Mouse (Mus musculus) forebrain, embryonic 12.5 days (tissue): ENCODE measurements at regions not wholly inside any gene's neighbourhood (a gene's known extent, or its start where the extent isn't known, plus 50 kb on each side); places are given as distances from the start of the nearest gene placed in this dataset.
A peak's percentile ranks its signal among the peaks of the same experiment; 100 is the strongest.
"Not testable (repeated sequence)": the region's sequence is repeated elsewhere in the genome, so short reads cannot be mapped to it uniquely, and the experiment has no call there.

Source experiments
- ATAC-seq: fragments of 200-750 bp; cut with Nextera tagmentation; 2 replicates; pipeline ENCODE4 v1.8.0; 2017; ENCODE audit warnings: moderate TSS enrichment; ENCODE audit not compliant: low FRiP score
- H3K27ac ChIP-seq: fragments of 300-500 bp; sonication (generic); 2 replicates; pipeline ENCODE4 v1.5.1; 2016; ENCODE audit warnings: mild to moderate bottlenecking
- H3K27me3 ChIP-seq: fragments of 300-500 bp; sonication (generic); 2 replicates; pipeline ENCODE4 v1.6.1; 2016; ENCODE audit warnings: mild to moderate bottlenecking
- H3K36me3 ChIP-seq: fragments of 300-500 bp; sonication (generic); replicated peaks from 2 replicates; pipeline ENCODE4 v1.6.1; 2016; ENCODE audit warnings: mild to moderate bottlenecking
- H3K4me1 ChIP-seq: fragments of 300-500 bp; sonication (generic); 2 replicates; pipeline ENCODE4 v1.6.1; 2016
- H3K4me2 ChIP-seq: fragments of 300-500 bp; sonication (generic); 2 replicates; pipeline ENCODE4 v1.6.1; 2016; ENCODE audit warnings: mild to moderate bottlenecking, moderate library complexity
- H3K4me3 ChIP-seq: fragments of 300-500 bp; sonication (generic); replicated peaks from 2 replicates; pipeline ENCODE4 v1.5.1; 2016; ENCODE audit warnings: mild to moderate bottlenecking
- H3K9ac ChIP-seq: fragments of 300-500 bp; sonication (generic); 2 replicates; pipeline ENCODE4 v1.6.1; 2016; ENCODE audit warnings: mild to moderate bottlenecking
- H3K9me3 ChIP-seq: fragments of 300-500 bp; sonication (generic); 2 replicates; pipeline ENCODE4 v1.6.1; 2016
- WGBS: fragments of 180-500 bp; shearing (Covaris S2); methylation state at CpG from one replicate; pipeline ENCODE4 v1.1.7; 2016; 5-methylcytosine and 5-hydroxymethylcytosine counted together

DNA sequence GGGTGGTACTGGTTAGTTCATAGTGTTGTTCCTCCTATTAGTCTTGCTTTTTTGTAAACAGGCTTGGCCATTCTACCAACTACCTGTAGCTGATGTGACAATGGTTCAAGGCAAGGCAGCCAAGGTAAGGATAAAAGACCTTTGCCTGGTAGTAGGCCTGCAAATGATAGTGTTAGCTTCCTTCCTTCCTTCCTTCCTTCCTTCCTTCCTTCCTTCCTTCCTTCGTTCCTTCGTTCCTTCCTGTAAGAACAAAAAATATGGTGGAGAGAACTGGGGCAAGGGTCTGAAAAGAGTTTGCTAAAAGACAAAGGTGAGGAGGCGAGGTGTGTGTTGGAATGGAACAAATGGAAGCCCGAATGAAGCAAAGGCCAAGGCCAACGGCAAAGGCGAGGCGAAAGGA is 84.8 kb upstream of the Ezh2 start:
- H3K36me3 ChIP-seq, H3K4me1 ChIP-seq, H3K27ac ChIP-seq, H3K9ac ChIP-seq, H3K27me3 ChIP-seq, H3K9me3 ChIP-seq, ATAC-seq, H3K4me3 ChIP-seq, H3K4me2 ChIP-seq: not testable (repeated sequence)
- 74% methylated on average over 2 of the region's 7 CpGs for WGBS

DNA sequence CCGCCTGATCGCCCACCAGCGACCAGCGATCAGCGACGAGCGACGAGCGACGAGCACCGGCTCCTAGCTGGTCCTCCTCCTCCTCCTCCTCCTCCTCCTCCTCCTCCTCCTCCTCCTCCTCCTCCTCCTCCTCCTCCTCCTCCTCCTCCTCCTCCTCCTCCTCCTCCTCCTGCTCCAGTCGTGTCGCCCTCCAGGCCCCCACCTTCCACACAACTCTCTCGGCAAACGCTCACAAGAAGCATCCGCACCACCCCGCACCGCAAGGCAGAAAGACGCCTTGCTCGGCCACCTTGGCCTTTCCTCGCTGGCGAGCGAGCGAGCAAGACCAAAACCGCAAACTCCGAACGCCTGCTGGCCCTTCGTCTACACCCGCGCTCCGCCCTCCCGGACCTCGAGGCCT is 77.6 kb upstream of the Ezh2 start:
- ATAC-seq, H3K9ac ChIP-seq, H3K4me1 ChIP-seq, H3K9me3 ChIP-seq, H3K27me3 ChIP-seq, H3K36me3 ChIP-seq, H3K27ac ChIP-seq: not testable (repeated sequence)
- WGBS, result 20% methylated on average over 12 of the region's 33 CpGs
- H3K4me3 ChIP-seq, result peak overlapping the region; percentile 39
- peak overlapping the region; percentile 49 for H3K4me2 ChIP-seq

GRCm38 (mm10) chr6:47652880-47653279 is 57.7 kb upstream of the Ezh2 start:
- WGBS, result 68% methylated on average over 3 of the region's 3 CpGs
- not testable (repeated sequence) for H3K9me3 ChIP-seq, H3K36me3 ChIP-seq

GRCm38 (mm10) chr6:47651385-47651718 is 56.2 kb upstream of the Ezh2 start:
- peak overlapping the region; percentile 69 for H3K9ac ChIP-seq
- H3K27me3 ChIP-seq, result peaks cover 12% of the 10 kb centered on the region; the same call in 1 of the 2 replicates
- peak overlapping the region; percentile 65 for H3K4me3 ChIP-seq
- H3K27ac ChIP-seq, result 0 out of 2 replicates have a peak overlapping the region, but pooled peaks have one; percentile 42
- 3% methylated on average over 22 of the region's 23 CpGs for WGBS
- H3K9me3 ChIP-seq, H3K4me1 ChIP-seq, H3K36me3 ChIP-seq, ATAC-seq: not testable (repeated sequence)
- peak overlapping the region; percentile 65 for H3K4me2 ChIP-seq

More at GRCm38 (mm10) chr6:47652880-47653279, 57.7 kb upstream of the Ezh2 start:
- peaks cover 12% of the 10 kb centered on the region; the same call in 1 of the 2 replicates for H3K27me3 ChIP-seq
- H3K27ac ChIP-seq, H3K4me3 ChIP-seq, H3K4me1 ChIP-seq, H3K9ac ChIP-seq, H3K4me2 ChIP-seq, ATAC-seq: not testable (repeated sequence)

DNA sequence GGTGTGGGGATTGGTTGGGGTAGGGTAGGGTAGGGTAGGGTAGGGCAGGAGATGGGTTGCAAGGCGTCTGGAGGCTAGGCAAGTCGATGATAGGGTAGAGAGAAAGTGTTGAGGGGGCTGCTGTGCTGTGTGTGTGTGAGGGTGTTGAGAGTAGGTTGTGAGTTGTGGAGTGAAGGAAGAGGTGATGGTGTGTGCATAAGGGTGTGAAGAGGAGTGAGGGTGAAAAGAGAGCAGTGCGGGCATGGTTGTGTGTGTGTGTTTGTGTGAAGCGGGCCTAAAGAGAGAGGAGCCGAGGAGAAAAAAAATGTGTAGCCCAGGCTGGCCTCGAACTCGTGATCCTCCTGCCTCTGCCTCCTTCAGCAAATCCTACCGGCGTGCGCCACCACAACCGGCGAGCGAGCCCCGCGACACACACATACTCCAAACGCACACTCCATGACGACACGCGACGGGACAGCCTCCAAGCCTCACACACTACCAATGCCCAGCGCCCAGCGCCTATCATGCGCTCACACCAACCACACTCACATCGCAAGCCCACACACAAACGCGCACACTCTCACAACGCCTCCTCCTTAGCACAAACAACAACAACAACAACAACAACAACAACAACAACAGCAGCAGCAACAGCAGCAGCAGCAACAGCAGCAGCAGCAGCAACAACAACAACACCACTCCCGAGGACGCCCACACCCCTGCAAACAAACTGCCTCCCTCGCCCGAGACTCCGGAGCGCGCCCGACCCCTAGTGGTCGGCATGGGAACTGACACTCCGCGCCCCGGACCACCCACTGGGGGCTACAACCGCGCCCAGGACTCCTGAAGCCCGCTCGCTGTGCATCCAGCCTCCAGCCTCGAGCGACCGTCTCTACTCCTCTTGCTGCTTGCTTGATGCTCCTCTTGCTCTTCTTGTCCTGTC is 55.6 kb upstream of the Ezh2 start:
- WGBS, result 3% methylated on average over 44 of the region's 46 CpGs
- peak; percentile 98 for ATAC-seq
- Histone ChIP-seq H3K4me1 (no peaks in the 10 kb centered on the region), H3K4me3 (peak overlapping the region; percentile 65), H3K36me3 (no peaks in the 10 kb centered on the region), H3K9me3 (no peaks in the 10 kb centered on the region), H3K9ac (peak overlapping the region; percentile 69), H3K27me3 (peaks cover 12% of the 10 kb centered on the region; the same call in 1 of the 2 replicates), H3K27ac (peak overlapping the region; percentile 58; the same call in 1 of the 2 replicates), H3K4me2 (peak overlapping the region; percentile 65)

DNA sequence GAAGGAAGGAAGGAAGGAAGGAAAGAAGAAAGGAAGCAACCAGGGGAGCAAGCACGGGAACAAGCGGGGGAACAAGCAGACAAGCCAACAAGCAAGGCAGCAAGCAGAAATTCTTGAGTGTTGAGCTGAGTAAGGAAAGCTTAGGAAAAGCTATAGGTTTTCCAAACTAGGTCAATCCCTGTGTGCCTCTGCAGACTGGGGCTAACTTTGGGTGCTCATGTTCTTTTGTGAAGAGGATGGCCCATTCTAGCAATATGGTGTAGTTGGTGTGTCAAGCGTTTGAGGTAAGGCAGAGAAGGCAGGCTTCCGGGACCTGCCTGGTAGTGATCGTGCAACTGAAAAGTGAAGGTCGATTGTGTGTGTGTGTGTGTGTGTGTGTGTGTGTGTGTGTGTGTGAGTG is 54.8 kb upstream of the Ezh2 start:
- no peak for ATAC-seq
- no peak overlapping the region for H3K4me3 ChIP-seq
- 87% methylated on average over 6 of the region's 6 CpGs for WGBS

DNA sequence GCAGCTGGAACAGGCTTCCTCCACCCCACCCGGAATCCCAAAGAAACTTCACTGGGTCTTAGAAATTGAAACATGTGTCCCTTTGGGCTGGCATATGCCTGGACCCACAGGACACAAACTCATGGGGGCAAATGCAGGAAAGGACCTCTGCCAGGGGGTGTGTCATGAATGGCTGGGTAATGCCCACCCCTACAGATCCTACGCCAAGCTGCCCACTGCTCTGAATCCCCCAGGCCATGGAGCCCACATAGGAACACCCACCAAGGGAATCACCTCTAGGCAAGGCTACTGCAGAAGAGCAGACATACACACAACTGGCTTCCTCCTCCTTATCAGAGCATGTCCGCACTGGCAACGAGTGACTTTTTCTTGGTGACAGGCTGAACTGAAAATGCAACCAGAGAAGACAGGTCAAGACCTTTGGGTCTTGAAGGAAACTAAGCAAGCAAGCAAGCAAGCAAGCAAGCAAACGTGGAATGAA is 54.4 kb upstream of the Ezh2 start:
- no peaks in the 10 kb centered on the region for H3K4me1 ChIP-seq
- no peak overlapping the region for H3K4me3 ChIP-seq
- no peaks in the 10 kb centered on the region for H3K36me3 ChIP-seq
- ATAC-seq, result no peak
- H3K4me2 ChIP-seq, result no peak overlapping the region
- H3K9ac ChIP-seq, result no peak overlapping the region
- WGBS, result 81% methylated on average over 5 of the region's 5 CpGs
- no peaks in the 10 kb centered on the region for H3K9me3 ChIP-seq
- peaks cover 12% of the 10 kb centered on the region; the same call in 1 of the 2 replicates for H3K27me3 ChIP-seq
- no peak overlapping the region for H3K27ac ChIP-seq

More for the DNA sequence above, 54.8 kb upstream of the Ezh2 start:
- no peaks in the 10 kb centered on the region for H3K9me3 ChIP-seq
- no peaks in the 10 kb centered on the region for H3K36me3 ChIP-seq
- 0 out of 2 replicates have a peak overlapping the region, but pooled peaks have one; percentile 36 for H3K9ac ChIP-seq
- no peak overlapping the region for H3K4me2 ChIP-seq
- no peaks in the 10 kb centered on the region for H3K4me1 ChIP-seq
- H3K27ac ChIP-seq, result no peak overlapping the region
- H3K27me3 ChIP-seq, result peaks cover 12% of the 10 kb centered on the region; the same call in 1 of the 2 replicates

DNA sequence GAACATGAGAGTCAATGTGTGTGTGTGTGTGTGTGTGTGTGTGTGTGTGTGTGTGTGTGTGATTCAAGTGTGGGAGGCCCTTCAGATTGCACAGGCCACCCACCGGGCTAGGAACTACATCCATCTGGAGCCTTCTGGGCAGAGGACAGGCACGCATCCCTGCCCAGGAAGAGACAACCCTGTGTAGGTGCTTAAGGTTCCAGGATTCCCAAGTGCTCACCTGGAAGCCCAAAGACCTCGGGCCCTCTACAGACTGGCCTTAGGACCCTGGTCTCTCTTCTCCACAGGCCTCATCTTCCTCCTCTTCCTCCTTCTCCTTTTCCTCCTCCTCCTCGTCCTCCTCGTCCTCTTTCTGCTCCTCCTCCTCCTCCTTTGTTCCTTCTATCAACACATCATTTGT is 53.8 kb upstream of the Ezh2 start:
- H3K4me1 ChIP-seq, result no peaks in the 10 kb centered on the region
- H3K9me3 ChIP-seq, result no peaks in the 10 kb centered on the region
- H3K36me3 ChIP-seq, result no peaks in the 10 kb centered on the region
- no peak overlapping the region for H3K4me2 ChIP-seq
- WGBS, result 81% methylated on average over 5 of the region's 5 CpGs
- H3K4me3 ChIP-seq, result no peak overlapping the region
- H3K9ac ChIP-seq, result no peak overlapping the region
- H3K27ac ChIP-seq, result no peak overlapping the region
- ATAC-seq, result no peak
- peaks cover 12% of the 10 kb centered on the region; the same call in 1 of the 2 replicates for H3K27me3 ChIP-seq

DNA sequence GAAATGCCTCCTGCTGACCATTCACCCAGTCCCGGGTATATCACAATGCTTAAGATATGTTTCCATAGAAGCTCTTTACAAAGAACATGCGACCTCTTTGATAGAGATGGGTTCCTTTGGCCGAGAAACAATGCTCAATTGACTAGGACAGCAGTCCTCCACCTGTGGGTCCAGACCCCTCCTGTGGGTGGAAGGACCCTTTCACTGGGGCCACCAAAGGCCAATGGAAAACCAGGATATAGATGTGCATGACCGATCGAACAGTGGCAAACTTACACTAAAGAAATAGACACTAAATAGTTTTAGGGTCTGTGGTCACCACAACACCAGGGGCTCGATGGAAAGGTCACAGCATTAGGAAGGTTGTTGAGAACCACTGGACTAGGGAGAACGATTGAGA is 53.2 kb upstream of the Ezh2 start:
- Histone ChIP-seq H3K4me3 (no peak overlapping the region), H3K4me2 (no peak overlapping the region), H3K27ac (no peak overlapping the region), H3K9me3 (no peaks in the 10 kb centered on the region), H3K4me1 (no peaks in the 10 kb centered on the region), H3K36me3 (no peaks in the 10 kb centered on the region), H3K9ac (no peak overlapping the region), H3K27me3 (peaks cover 12% of the 10 kb centered on the region; the same call in 1 of the 2 replicates)
- WGBS, result 92% methylated on average over 7 of the region's 7 CpGs
- ATAC-seq, result no peak

- Histone ChIP-seq H3K36me3 (no peaks in the 10 kb centered on the region), H3K4me1 (no peaks in the 10 kb centered on the region), H3K9ac (no peak overlapping the region), H3K27ac (no peak overlapping the region), H3K27me3 (peaks cover 12% of the 10 kb centered on the region; the same call in 1 of the 2 replicates), H3K4me3 (no peak overlapping the region), H3K9me3 (no peaks in the 10 kb centered on the region), H3K4me2 (no peak overlapping the region)
- WGBS, result 84% methylated on average over 8 of the region's 8 CpGs
- ATAC-seq, result no peak
These were observed 52.7 kb upstream of the Ezh2 start for GRCm38 (mm10) chr6:47647876-47648275.

DNA sequence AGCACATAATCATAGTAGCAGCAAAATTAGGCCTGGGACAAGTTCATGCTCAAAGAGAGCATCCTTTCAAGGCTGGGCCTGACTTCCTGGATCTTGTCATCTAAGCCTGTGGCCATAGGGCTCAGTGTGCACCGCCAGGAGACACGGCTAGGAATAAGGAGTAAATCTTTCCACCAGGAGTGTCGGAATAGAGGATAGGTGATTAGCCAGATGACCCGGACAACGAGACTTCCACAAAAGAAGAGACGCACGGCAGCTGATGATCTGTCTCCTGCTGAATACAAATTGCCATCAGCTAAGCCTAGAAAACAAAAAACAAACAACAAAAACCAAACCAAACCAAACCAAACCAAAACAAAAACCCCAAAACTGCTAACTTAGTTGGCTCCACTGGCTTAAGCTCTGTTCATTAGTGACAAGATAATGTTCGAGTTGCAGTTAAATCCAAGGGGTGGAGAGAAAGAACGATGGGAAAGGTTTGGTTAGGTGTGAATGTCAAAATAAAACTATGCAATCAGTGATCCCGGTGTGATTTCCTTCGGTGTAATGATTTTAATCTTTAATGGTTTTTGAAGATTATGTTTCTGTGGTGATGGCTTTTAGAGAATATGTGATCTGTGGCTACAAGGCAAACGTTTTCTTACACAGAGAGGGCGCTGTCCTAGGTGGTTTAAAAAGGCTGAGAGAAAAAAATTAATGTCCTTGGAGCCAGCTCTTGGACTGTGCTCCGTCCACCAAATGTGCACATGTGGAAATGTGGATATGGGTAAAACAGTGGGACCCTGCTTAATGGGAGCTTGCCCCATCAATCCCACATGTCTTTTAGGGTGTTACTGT is 51.8 kb upstream of the Ezh2 start:
- Histone ChIP-seq H3K36me3 (no peaks in the 10 kb centered on the region), H3K9me3 (no peaks in the 10 kb centered on the region), H3K27ac (no peak overlapping the region), H3K9ac (no peak overlapping the region), H3K27me3 (peaks cover 12% of the 10 kb centered on the region; the same call in 1 of the 2 replicates), H3K4me2 (no peak overlapping the region), H3K4me3 (no peak overlapping the region), H3K4me1 (no peaks in the 10 kb centered on the region)
- 71% methylated on average over 14 of the region's 14 CpGs for WGBS
- ATAC-seq, result no peak

- Histone ChIP-seq H3K9ac (no peak overlapping the region), H3K4me3 (no peak overlapping the region), H3K36me3 (no peaks in the 10 kb centered on the region), H3K27me3 (peaks cover 12% of the 10 kb centered on the region; the same call in 1 of the 2 replicates), H3K4me2 (no peak overlapping the region), H3K27ac (no peak overlapping the region), H3K9me3 (no peaks in the 10 kb centered on the region), H3K4me1 (no peaks in the 10 kb centered on the region)
- WGBS, result 73% methylated on average over 1 of the region's 1 CpGs
- no peak for ATAC-seq
These were observed 50.9 kb upstream of the Ezh2 start for GRCm38 (mm10) chr6:47646022-47646421.
